Mouse (Mus musculus) mouse trophoblast stem cell (cell line): Measurements from ENCODE around the gene Gbp3.
"Not testable (repeated sequence)": the region's sequence is repeated elsewhere in the genome, so short reads cannot be mapped to it uniquely, and the experiment has no call there.

ENCODE experiments used
- in situ Hi-C, 2 experiments: fragments of 300-500 bp; cut with MseI, MboI; formaldehyde crosslinking; loops; 2 replicates in 1 of 2; 3 replicates in 1 of 2; pipeline ENCODE4 v1.15.1; 2025

Gbp3 gene

DNA sequence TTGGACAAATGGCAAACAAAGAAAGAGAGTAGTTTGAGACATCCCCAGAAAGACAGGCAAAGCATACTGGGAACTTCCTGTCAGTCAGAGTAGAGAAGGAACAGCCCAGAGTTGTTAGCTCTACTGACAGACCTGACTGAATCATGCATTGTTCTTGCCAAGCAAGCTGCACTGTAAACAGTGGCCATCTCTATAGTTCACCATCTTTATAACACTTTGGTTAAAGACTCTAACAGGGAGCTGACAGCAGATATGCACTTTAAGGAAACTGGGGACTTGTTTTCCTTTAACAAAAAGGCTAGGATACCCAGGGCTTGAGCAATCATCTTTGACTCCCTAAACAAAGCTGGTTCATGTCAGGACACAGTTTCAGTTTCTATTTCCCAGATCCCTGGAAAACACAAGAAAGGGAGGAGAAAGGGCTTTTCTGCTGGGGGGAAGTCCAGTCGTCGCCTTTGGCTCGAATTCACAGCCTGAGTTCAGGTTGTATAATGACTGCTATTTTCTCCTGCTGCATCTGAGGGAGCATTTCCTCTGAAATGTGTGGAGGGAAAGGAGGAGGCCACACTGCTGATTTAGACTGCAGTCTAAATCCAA, at the start of gene Gbp3:
Gene Gbp3, plus strand, starts transcription at position 395 of the 597 bp plus-strand sequence.
- in situ Hi-C loops = loop anchor here (5.0 to 10.0 kb wide), 2 partner anchors 65 to 67 kb away; partner anchors contain the start of gene Gbp5 (in 2 of the 2)

DNA sequence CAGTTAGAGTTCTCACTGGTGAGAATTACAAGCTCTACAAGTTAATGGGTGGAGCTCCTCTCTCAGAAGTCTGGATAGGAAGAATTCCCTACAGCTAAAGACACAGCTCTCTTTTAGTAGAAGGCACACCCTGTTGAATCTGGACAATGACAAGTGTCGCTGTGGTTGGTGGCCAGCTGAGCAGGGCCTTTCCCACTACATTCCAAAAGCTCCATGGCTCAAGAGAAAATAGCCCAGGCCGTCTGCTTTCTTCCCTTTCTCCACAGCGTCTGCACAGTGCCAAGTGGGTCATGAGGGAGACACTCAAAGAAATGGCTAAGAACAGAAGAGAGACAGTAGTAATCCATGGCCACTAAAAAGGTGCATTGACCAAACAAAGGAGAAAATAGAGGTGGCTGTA, 31.7 kb upstream of the Gbp3 start:
- in situ Hi-C loops = no loop called here

DNA sequence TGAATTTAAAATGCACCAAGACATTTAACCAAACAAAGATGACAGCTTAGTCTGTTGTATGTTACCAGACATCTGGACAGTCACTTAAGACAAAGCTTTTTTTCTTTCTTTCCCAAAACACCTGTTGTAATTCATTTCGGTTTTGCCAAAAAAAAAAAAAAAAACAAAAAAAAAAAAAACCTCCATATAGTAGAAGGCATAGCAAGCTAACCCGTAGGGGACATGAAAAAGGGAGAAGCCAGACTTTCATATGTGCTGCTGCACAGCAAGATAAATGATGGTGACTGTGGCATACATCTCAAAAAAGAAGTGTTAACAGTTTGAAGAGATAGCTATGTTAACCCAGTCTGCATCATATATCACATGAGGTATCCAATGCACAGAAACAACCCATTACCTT, 30.2 kb upstream of the Gbp3 start:
- in situ Hi-C loops = no loop called here

DNA sequence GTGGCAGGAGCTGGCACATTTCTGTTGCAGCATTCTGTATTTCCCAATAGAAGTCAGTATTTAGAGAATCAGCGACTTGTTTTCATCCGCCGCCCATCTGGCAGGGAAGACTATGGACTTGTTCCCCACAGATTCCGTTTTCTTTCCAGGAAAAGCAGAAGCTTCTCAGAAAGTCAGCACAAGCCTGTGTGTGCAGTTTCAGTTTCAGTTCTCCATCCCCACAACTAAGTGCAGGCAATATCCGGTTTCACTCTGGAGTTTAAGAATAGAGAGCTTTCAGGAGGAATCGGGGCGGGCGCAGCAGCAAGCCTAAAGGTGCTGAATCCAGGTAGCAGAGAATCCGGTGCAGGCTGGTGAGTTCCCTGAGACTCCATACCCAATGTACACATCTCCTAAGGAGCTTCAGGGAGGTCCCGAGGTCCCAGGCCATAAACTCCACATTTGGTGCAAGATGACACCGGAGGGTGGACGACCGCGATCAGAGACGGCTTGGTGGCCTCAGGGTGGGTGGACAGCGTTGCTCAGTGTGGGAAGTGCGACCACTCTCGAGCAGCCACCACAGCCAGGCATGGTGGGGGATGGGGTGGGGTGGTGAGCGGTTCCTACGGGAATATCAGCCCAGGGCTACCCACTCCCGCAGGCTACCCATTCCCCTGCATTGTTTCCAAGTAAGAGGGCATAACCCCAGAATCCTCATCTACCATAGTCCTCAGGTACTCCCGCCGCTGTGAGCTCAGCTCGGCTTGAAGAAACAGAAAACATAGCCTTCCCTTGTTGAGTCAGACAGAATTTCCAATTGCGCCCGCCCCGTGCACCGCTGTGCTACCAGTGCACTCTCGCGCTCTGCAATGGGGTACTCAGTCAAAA, 29.5 kb upstream of the Gbp3 start, which contains the start of gene Gbp7:
Gene Gbp7, plus strand, starts transcription at position 256 of the 867 bp plus-strand sequence.
- in situ Hi-C loops = no loop called here

DNA sequence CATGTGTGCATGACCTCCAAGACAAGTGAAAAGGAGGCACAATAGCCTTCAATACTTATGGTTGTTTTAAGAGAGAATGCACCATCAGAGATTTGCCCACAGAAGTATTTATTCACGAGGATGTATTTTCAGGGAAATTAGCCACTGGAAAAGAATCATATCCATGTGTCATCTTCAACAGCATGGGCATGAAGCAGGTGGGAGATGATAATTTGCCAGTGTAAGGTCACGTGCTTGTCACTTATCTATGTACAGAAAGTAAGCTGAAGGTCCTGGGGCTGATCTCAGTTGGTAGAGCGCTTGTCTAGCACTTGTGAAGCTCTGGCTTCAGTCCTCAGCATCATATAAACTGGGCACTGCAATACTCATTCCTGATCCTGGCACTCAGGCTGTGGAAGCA, 28.2 kb upstream of the Gbp3 start:
- in situ Hi-C loops = no loop called here

DNA sequence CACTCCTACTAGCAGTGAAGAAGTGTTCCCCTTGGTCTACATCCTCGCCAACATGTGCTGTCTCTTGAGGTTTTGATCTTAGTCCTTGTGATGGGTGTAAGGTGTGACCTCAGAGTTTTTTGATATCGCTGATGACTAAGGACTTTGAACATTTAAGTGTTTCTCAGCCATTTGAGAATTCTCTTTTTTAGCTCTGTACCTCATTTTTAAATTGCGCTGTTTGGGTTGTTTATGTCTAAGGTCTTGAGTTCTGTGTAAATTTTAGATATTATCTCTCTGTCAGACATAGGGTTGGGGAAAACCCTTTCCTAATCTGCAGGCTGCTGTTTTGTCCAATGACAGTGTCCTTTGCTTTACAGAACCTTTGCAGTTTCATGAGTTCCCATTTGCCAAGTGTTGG, 26.6 kb upstream of the Gbp3 start:
- in situ Hi-C loops = no loop called here

DNA sequence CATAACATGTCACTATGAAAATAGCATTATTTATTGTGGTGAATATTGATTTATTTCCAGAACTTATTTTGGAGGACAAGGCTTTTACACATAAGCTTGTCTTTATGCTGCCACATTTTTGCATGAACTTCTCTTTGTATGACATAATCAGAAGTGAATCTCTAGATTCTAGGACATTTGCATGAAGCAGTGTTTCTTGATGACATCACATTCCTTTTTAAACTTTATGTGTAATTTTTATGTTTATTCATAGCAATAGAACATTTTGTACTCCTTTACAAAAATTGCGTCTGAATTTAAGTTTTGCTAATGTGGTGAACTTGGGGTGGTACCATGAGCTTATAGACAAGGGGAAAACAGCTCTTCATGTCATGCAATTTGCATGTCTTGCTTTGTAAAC, 24.2 kb upstream of the Gbp3 start:
- in situ Hi-C loops = no loop called here

DNA sequence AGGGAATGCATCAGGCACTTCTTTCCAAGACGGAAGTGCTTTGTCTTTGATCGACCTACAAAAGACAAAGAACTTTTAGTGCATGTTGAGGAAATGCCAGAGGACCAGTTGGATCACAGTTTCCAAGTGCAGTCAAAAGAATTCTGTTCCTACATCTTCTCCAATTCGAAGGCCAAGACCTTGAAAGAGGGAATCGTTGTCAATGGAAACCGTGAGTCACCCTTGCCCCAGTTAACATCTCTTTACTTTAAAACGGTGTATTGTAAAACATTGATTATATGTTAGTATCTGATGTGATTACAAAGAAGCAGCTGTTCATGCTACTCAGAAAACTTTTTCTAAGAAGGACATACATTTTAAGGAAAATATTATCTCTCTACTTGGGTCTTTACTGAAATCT, 18.4 kb upstream of the Gbp3 start:
- in situ Hi-C loops = no loop called here

DNA sequence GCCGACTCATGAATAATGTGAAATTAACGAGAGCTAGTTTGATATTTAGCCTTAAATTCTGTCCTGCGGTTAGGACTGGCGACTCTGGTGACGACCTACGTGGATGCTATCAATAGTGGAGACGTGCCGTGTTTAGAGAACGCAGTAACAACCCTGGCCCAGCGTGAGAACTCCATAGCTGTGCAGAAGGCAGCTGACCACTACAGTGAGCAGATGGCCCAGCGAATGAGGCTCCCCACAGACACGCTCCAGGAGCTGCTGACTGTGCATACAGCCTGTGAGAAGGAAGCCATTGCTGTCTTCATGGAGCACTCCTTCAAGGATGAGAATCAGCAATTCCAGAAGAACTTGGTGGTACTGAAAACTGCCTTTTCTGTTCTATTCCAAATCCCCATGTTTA, 17.1 kb upstream of the Gbp3 start:
- in situ Hi-C loops = not testable (repeated sequence)

DNA sequence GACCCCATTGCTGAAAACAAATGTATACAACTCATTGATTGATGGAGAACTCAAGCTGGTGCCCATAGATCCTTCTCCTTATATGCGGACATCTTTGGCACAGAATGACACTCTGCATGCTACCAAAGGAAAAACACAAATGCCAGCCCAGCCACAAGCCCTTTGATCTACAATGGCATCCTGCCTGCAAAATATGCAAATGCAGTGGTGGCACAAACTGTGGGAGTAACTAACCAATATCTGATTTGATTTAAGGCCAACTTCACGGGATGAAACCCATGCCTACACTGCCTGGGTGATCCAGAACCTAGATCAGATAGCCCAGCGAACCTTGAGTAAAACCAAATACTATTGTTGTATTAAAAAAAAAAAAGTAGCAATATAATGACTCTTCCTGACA, 13.1 kb upstream of the Gbp3 start:
- in situ Hi-C loops = no loop called here

DNA sequence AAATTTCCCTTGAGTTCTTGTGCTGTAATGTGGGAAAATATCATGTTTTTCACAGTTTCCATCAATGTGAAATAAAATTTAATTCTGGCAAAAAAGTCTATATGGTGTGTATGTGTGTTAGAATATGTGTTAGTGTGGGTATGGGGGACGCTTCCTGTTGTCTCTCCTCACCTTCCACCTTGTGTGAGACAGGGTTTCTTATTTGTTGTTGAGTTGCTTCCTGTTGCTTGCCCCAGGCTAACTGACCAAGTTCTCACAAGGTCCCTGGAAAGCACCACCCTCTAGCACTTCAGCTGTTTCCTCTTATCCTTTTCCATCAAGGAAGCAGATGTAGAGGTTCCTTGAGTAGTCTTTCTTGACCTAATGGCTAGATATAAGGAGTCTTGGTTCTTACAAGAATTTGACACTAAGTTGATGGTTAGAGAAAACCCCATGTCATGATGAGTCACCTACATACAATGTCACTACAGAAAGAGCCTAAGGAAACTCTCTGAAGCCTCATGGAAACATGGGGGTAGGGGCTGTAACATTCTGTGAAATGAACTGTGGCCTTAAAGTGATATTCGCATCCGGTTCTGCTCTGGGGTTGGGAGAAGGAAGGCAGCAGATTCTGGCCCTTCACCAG, 9.7 kb upstream of the Gbp3 start:
- in situ Hi-C loops = no loop called here

DNA sequence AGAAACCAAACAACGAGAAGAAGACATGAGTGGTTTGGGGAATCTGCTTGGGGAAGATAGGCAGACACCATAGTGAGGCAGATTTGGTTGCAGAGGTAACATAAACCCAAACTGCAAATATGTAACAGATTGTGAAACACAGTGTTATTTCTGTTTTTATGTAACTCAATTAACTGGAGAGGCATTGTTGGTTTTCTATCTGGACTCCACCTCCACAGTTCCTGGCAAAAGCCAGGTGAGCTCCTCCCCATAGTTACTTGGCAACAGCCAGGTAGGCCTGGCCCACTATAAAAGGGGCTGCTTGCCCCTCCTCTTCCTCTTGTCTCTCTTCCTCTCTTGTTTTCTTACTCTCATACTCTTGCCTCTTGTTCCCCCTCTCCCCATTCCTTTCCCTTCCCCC, 5.2 kb upstream of the Gbp3 start:
- in situ Hi-C loops = no loop called here

DNA sequence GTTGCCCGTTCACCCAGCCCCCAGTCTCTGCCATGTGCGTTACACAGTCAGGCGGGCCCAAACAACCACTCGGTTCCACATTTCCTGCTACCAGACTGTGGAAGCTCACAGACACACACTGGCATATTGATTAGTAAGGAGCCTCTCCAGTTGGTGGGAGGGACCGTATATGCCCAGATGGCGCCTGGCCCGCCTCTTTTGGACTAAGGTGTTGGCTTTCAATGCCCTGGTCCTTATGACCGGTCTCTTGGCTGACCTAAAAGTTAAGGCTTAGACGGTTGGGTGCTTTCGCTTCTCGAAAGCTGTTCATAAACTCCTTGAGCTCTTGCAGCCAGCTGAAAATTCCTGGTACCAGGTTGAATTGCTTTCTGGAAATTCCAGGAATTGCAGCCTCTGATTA, 4.2 kb upstream of the Gbp3 start:
- in situ Hi-C loops = loop anchor here in 1 of 2 experiments (5.0 kb wide), 1 partner anchor 63 kb away; the partner anchor contains the start of gene Gbp5

DNA sequence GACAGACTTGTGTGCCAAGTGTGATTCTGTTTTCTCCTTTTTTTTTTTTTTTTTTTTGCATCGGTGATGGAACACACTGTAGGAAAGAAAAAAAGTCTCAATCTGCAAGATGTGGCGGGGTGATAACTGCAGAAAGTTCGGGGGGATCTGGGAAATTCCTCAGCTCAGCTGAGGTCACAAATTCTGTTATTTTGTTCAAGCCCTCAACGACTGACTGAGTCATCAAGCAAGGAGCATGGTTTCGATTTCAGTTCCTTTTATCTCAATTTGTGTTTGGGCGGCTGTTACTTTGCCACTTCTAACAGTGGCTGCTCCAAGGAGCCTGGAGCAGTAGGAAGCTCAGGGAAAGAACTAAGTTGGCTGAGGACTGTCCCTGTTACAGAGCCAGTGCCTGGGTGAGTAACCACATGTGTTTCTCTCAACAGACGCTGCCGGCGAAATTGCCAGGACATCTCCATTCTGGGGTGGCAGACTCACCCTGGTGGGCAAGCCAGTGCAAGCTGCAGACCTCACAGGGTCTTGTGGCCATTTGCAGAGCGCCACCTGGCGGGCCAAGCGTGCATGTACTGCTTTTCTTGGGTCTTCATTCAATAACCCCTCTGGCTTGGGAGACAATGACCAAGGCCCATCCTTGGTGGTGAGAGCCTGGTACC, 596 bp downstream of the Gbp3 start:
- in situ Hi-C loops = loop anchor here in 1 of 2 experiments (10.0 kb wide), 1 partner anchor 66 kb away; the partner anchor contains the start of gene Gbp5

DNA sequence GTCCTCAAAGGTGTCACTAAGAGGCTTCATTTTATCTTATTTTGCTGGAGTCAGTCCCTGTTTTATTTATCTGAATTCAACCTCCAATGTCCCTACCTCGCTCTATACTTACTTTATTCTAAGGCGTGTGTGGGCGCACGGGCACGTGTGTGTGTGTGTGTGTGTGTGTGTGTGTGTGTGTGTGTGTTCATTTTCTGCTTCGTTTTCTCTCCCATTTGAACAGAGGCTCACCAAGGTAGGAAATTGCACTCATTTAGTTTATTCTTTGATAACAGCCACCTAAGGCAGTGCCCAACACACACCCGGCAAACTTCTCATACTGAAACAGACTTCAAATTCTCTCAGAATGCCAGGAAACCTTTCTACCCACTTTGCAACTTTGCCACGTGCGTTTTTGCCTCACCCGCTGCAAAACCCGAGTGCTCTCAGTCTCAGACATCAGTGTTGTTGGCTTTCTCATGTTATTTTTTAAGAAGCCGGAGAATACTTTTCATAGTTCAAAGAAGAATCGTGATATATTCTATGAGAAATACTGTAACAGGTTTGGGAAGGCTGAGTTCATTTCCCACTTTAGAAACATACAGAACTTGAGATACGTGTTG, 1.3 kb downstream of the Gbp3 start:
- in situ Hi-C loops = loop anchor here in 1 of 2 experiments (10.0 kb wide), 1 partner anchor 66 kb away; the partner anchor contains the start of gene Gbp5

DNA sequence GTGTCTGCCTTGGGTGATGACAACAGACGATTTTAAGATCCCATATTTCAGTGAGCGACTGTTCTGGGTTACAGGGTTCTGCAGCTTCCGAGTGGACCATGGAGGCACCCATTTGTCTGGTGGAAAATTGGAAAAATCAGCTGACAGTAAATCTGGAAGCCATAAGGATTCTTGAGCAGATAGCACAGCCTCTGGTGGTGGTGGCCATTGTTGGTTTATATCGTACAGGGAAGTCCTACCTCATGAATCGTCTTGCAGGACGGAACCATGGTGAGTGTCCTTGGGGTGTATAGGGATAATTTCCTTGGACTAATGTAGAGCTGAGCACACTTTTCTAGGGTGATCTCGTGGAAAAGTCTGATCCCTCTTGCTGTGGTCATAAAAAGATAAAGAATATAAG, 1.8 kb downstream of the Gbp3 start:
- in situ Hi-C loops = loop anchor here in 1 of 2 experiments (10.0 kb wide), 1 partner anchor 67 kb away; the partner anchor contains the start of gene Gbp5

DNA sequence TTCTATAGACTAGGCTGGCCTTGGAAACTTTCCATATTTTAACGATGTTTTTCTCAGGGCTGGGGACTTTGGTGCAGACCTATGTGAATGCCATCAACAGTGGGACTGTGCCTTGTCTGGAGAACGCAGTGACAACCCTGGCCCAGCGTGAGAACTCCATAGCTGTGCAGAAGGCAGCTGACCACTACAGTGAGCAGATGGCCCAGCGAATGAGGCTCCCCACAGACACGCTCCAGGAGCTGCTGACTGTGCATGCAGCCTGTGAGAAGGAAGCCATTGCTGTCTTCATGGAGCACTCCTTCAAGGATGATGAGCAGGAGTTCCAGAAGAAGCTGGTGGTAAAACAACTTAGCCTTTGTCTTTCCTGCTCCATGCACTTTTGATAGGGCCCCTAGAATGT, 7.7 kb downstream of the Gbp3 start:
- in situ Hi-C loops = loop anchor here in 1 of 2 experiments (10.0 kb wide), 1 partner anchor 73 kb away; the partner anchor contains the start of gene Gbp5

DNA sequence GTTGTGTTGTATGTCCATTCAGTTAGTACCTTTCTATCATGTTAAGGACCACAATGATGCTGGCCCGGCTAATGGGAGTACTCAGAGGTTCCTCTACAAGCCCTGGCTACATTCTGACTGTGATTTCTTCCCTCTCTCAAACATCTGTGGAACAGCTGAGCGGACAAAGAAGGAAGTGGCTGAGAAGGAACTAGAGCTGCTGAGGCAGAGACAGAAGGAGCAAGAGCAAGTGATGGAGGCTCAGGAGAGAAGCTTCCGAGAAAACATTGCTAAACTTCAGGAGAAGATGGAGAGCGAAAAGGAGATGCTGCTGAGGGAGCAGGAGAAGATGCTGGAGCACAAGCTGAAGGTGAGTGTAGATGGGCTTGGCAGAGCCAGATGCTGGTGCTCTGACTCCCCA, 10.9 kb downstream of the Gbp3 start:
- in situ Hi-C loops = no loop called here

DNA sequence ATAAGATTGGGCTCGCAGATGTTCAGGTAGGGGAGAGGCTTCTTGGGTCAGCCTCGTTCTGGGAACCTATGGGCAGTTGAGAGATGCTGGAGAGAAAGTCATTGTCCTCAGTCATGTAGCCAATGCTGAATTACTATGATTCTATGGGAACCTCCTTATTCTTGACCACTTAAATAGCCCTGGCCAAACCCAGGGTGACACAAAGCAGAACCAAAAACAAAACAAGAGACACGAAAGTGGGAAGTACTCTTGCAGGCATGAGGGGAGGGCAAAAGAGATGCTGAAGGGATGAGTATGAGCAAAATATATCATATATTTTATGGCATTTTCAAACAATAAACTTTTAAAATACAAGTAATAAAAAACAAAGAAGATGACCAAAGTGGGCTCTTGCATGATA, 17.3 kb downstream of the Gbp3 start:
- in situ Hi-C loops = no loop called here

DNA sequence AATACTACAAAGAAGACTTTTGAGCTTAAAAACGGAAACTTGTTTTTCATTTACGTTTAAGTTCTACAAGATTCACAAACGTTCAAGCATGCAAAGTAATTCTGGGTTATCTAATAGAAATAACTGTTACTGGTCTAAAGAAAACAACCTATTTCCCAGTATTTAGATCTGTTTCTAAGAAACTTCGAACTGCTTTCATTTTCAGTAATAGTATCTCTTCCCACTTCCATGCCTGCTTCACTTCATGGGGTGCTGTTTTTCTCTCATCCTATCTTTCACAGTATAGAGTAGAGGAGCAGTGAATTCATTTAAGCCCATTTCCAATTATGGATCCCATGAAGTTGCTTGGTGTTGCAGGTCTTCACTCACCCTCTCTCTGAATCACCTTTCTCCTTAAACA, 18.5 kb downstream of the Gbp3 start:
- in situ Hi-C loops = no loop called here

DNA sequence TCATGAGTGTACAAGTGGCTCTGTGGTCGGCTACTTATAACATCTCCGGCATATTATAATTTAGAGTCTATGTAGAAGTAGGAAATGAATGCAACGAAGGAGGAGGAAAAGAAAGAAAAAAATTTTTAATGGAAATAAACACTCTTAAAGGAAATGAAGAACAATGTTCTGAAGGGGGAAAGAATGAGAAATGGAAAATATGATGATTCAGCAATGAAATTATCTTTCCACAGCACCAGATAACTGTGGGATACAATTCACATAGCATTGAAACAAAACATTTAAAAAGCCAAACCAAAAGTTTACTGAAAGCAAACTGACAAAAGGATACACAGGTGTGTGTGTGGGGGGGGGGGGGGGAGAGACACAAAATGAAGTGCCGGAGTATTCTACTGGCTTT, 23.2 kb downstream of the Gbp3 start:
- in situ Hi-C loops = no loop called here
